Mouse (Mus musculus) testis, adult 2 months (tissue): Measurements from ENCODE around the gene Slc38a7. TPM values are rescaled to one million over a fixed set of nuclear protein-coding genes. Genes with fewer than 3 reads are reported as not detected.

Source experiments
- H3K27ac ChIP-seq: fragments of 200-500 bp; 2 replicates; pipeline ENCODE4 v1.5.1; 2012; ENCODE audit warnings: low read depth, low read length; ENCODE audit not compliant: control insufficient read depth, insufficient read depth
- H3K27me3 ChIP-seq: fragments of 200-500 bp; 2 replicates; pipeline ENCODE4 v1.6.1; 2012; ENCODE audit warnings: mild to moderate bottlenecking, low read length, moderate library complexity; ENCODE audit not compliant: control insufficient read depth, insufficient read depth
- H3K36me3 ChIP-seq: fragments of 200-500 bp; 2 replicates; pipeline ENCODE4 v1.6.1; 2012; ENCODE audit warnings: mild to moderate bottlenecking, low read length; ENCODE audit not compliant: control insufficient read depth, insufficient read depth
- H3K4me1 ChIP-seq: fragments of 200-500 bp; 2 replicates; pipeline ENCODE4 v1.6.1; 2012; ENCODE audit warnings: low read length; ENCODE audit not compliant: control insufficient read depth, insufficient read depth
- H3K4me3 ChIP-seq: fragments of 200-500 bp; 2 replicates; pipeline ENCODE4 v1.5.1; 2012; ENCODE audit warnings: low read depth, mild to moderate bottlenecking, low read length, moderate library complexity, mixed read lengths; ENCODE audit not compliant: control insufficient read depth
- CTCF ChIP-seq: fragments of 200-500 bp; IDR thresholded peaks from 2 replicates; pipeline ENCODE4 v1.5.1; 2012; ENCODE audit warnings: low read depth, mild to moderate bottlenecking, inconsistent platforms, low read length, moderate library complexity; ENCODE audit not compliant: control insufficient read depth, insufficient read depth, insufficient replicate concordance
- POLR2A ChIP-seq: fragments of 200-500 bp; IDR thresholded peaks from 2 replicates; pipeline ENCODE4 v1.6.1; 2012; ENCODE audit warnings: low read depth, mild to moderate bottlenecking, inconsistent platforms, low read length, moderate library complexity; ENCODE audit not compliant: control insufficient read depth
- polyA plus RNA-seq: library from polyadenylated mRNA; depleted of rRNA; stranded (reverse); fragments of >200 nt; gene quantifications from 2 replicates; pipeline ENCODE4 v1.2.3, GENCODE M21; 2012; rRNA removed

The Slc38a7 gene
- polyA plus RNA-seq = 2.9 and 3.4 TPM in 2 replicates

- Histone ChIP-seq H3K27ac (no peak within 1 kb of the TSS), H3K36me3 (no peaks in the 10 kb centered on the region), H3K4me3 (peak within 1 kb of the TSS; percentile 66), H3K27me3 (no peaks in the 10 kb centered on the region), H3K4me1 (peaks cover 13% of the 10 kb centered on the region)
- no peak for TF ChIP-seq POLR2A
- TF ChIP-seq CTCF = no peak
These were observed at the start of gene Slc38a7 for GRCm38 (mm10) chr8:95853102-95853843. Slc38a7 (minus strand) TSS chr8:95853539.

- no peaks in the 10 kb centered on the region for H3K36me3 ChIP-seq
- TF ChIP-seq CTCF (no peak), POLR2A (no peak)
- H3K4me3 ChIP-seq = no peak overlapping the region
- H3K4me1 ChIP-seq = no peaks in the 10 kb centered on the region
- H3K27ac ChIP-seq = no peak overlapping the region
- no peaks in the 10 kb centered on the region for H3K27me3 ChIP-seq
These were observed 48.5 kb upstream of the Slc38a7 start for GRCm38 (mm10) chr8:95901864-95902263.

- H3K36me3 ChIP-seq = no peaks in the 10 kb centered on the region
- no peak overlapping the region for H3K4me3 ChIP-seq
- TF ChIP-seq CTCF = no peak
- no peak for TF ChIP-seq POLR2A
- no peaks in the 10 kb centered on the region for H3K27me3 ChIP-seq
- no peak overlapping the region for H3K27ac ChIP-seq
- H3K4me1 ChIP-seq = no peaks in the 10 kb centered on the region
These were observed 40.4 kb upstream of the Slc38a7 start for GRCm38 (mm10) chr8:95893701-95894100.

- Histone ChIP-seq H3K4me3 (peak within 1 kb of the TSS; percentile 78), H3K27me3 (no peaks in the 10 kb centered on the region), H3K27ac (no peak within 1 kb of the TSS), H3K36me3 (no peaks in the 10 kb centered on the region), H3K4me1 (peaks cover 5% of the 10 kb centered on the region)
- TF ChIP-seq POLR2A (no peak; the same call in 1 of the 2 replicates), CTCF (peak; percentile 96)
These were observed 35.2 kb upstream of the Slc38a7 start, which contains the start of gene Got2 for GRCm38 (mm10) chr8:95888285-95889136. Got2 (minus strand) TSS chr8:95888547.

- TF ChIP-seq POLR2A = 0 out of 2 replicates have a peak, but pooled peaks have one; percentile 31
- TF ChIP-seq CTCF = no peak
- no peaks in the 10 kb centered on the region for H3K36me3 ChIP-seq
- peak overlapping the region; percentile 78 for H3K4me3 ChIP-seq
- no peak overlapping the region for H3K27ac ChIP-seq
- H3K27me3 ChIP-seq = no peaks in the 10 kb centered on the region
- H3K4me1 ChIP-seq = peaks cover 5% of the 10 kb centered on the region
These were observed 34.4 kb upstream of the Slc38a7 start for GRCm38 (mm10) chr8:95887578-95888284.

GRCm38 (mm10) chr8:95886647-95887577, 33.6 kb upstream of the Slc38a7 start:
- no peaks in the 10 kb centered on the region for H3K36me3 ChIP-seq
- H3K4me3 ChIP-seq = peak overlapping the region; percentile 78
- no peak overlapping the region for H3K27ac ChIP-seq
- H3K4me1 ChIP-seq = peaks cover 5% of the 10 kb centered on the region
- no peaks in the 10 kb centered on the region for H3K27me3 ChIP-seq
- TF ChIP-seq POLR2A = no peak

- H3K27ac ChIP-seq = no peak overlapping the region
- H3K36me3 ChIP-seq = no peaks in the 10 kb centered on the region
- no peak overlapping the region for H3K4me3 ChIP-seq
- TF ChIP-seq CTCF = no peak
- peaks cover 5% of the 10 kb centered on the region for H3K4me1 ChIP-seq
- H3K27me3 ChIP-seq = no peaks in the 10 kb centered on the region
These were observed 32.6 kb upstream of the Slc38a7 start for GRCm38 (mm10) chr8:95885966-95886365.
